In the genomic region with DNA sequence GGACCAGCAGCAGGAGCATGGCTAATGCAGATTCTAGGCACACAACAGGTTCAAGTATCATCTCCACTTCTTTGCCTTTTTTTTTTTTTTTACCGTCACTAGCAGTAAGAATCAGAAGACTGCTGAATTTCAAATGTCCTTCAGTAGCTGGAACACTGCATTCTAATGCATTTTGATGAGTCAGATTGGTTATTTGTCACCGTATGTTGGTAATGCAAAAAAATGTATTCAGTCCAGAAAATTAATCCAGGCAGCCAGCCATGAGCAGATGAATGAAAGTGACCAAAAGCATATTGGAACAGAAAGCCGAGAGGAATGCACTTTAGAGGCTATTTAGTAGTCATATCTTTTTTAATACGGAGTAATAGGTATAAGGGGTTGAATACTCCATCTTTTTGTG, we compare ENCODE assay signal across 17 mouse cellular contexts.
DNase-seq lines count a peak whose midpoint lies in the region; TF ChIP-seq lines count a peak whose summit lies in the region.
"Had no signal": no experiment of that assay in that cellular context is flagged by ENCODE, and none has a peak within 500 bp of the region (broad histone marks: within the 10 kb centered on the region; RNA-seq: fewer than 3 reads in every experiment).

No protein-coding gene starts in this region.

- H3K79me2 ChIP-seq in heart, adult 2 months (replicated peaks; ENCODE audit: control insufficient read depth, insufficient read depth, low read length) = no peaks in the 10 kb centered on the region

- TF ChIP-seq EP300 in heart, adult 2 months (IDR thresholded peaks at IDR 0.05; ENCODE audit: insufficient read depth, low read depth, low read length) = no peak

- TF ChIP-seq POLR2A in heart, adult 2 months (IDR thresholded peaks at IDR 0.05; ENCODE audit: insufficient read depth, low read depth, low read length) = no peak

- no peak for DNase-seq in heart, adult 2 months
- DNase-seq in heart, postnatal 36 days = no peak
- DNase-seq in Muller cell, postnatal 12 days (ENCODE audit: inconsistent ontology term) = peak; percentile 74
- DNase-seq in brain, adult 2 months (ENCODE audit: low read depth, low spot score) = peak; percentile 55
- DNase-seq in urinary bladder, postnatal 4 days (ENCODE audit: low spot score in 2 of 2) = no peak
- DNase-seq: adrenal gland, adult 8-10 months; adrenal gland, postnatal 14 days; cerebellum, adult 11-12 months; cerebellum, adult 2 months; cerebellum, adult 9-10 months; cerebellum, postnatal 10 days; cerebellum, postnatal 25 days; forebrain, postnatal 0 days had no signal

- no peaks in the 10 kb centered on the region; the same call in 1 of the 2 replicates for H3K36me3 ChIP-seq in heart, adult 2 months (ENCODE audit: control insufficient read depth, insufficient read depth, low read length)
- H3K36me3 ChIP-seq: embryonic facial prominence, embryonic 10.5 days; embryonic facial prominence, embryonic 12.5 days; forebrain, embryonic 15.5 days had no signal

- no peak for TF ChIP-seq CTCF in heart, adult 2 months (IDR thresholded peaks at IDR 0.05)

- H3K27me3 ChIP-seq in heart, adult 2 months (ENCODE audit: control insufficient read depth, insufficient read depth, low read length) = no peaks in the 10 kb centered on the region
- H3K27me3 ChIP-seq: embryonic facial prominence, embryonic 12.5 days had no signal

- H3K4me3 ChIP-seq in heart, adult 2 months = no peak overlapping the region
- H3K4me3 ChIP-seq: embryonic facial prominence, embryonic 10.5 days; embryonic facial prominence, embryonic 12.5 days; forebrain, embryonic 13.5 days; forebrain, embryonic 15.5 days had no signal

- H3K9ac ChIP-seq in heart, adult 2 months (ENCODE audit: low read depth, low read length) = no peak overlapping the region
- H3K9ac ChIP-seq: embryonic facial prominence, embryonic 12.5 days; forebrain, embryonic 13.5 days; forebrain, embryonic 15.5 days; forebrain, postnatal 0 days had no signal

- WGBS in heart, adult 2 months = 56% methylated on average over 4 of the region's 4 CpGs

- intact Hi-C loops in heart, adult 2 months (cut with DNase I) = no loop called here
- intact Hi-C loops in heart, postnatal 36 days (cut with DNase I) = no loop called here

- H3K4me1 ChIP-seq in heart, adult 2 months (ENCODE audit: control insufficient read depth, insufficient read depth, low read length) = peaks cover 4% of the 10 kb centered on the region
- H3K4me1 ChIP-seq: forebrain, embryonic 13.5 days had no signal

- H3K27ac ChIP-seq in heart, adult 2 months = peak overlapping the region; percentile 65
- H3K27ac ChIP-seq: embryonic facial prominence, embryonic 10.5 days; embryonic facial prominence, embryonic 12.5 days; forebrain, embryonic 13.5 days; forebrain, embryonic 15.5 days had no signal

Comparison
In these comparisons a context has a peak if more than half of its experiments do, and no peak if none do; other contexts are left out.
1. DNase-seq: peak in Muller cell, postnatal 12 days (single experiment) and brain, adult 2 months (single experiment); none in heart, adult 2 months (0 of 2), heart, postnatal 36 days (0 of 2) and urinary bladder, postnatal 4 days (0 of 2).